Mouse (Mus musculus) adrenal gland (tissue): ENCODE results near the gene Itpripl1.
"Not testable (repeated sequence)": the region's sequence is repeated elsewhere in the genome, so short reads cannot be mapped to it uniquely, and the experiment has no call there.

Source experiments
- intact Hi-C: fragments of 180-260 bp; cut with DNase I; formaldehyde crosslinking; loops from one replicate; pipeline ENCODE4 v1.15.1; 2025
- long read RNA-seq, 2 experiments: library from polyadenylated mRNA; unstranded; transcript quantifications; one replicate each; pipeline ENCODE4 v2.0.0; 2020; ENCODE audit warnings: borderline replicate concordance in 1 of 2; ENCODE audit not compliant: insufficient replicate concordance in 1 of 2

Gene Itpripl1
- long read RNA-seq, experiment 1, partial matches to known transcripts, result 0 of 20 reads
- long read RNA-seq, experiment 1, other reads (novel, unspliced or antisense), result 20 of 20 reads
- long read RNA-seq, experiment 2, partial matches to known transcripts, result 0 of 10 reads
- long read RNA-seq, experiment 2, other reads (novel, unspliced or antisense), result 10 of 10 reads

- intact Hi-C loops, result no loop called here
Measured at GRCm38 (mm10) chr2:127143158-127144063, at the start of gene Itpripl1. Itpripl1 (minus strand) TSS chr2:127143442.

- intact Hi-C loops, result no loop called here
Measured at GRCm38 (mm10) chr2:127189574-127189973, 46.3 kb upstream of the Itpripl1 start.

GRCm38 (mm10) chr2:127182598-127183381 is 39.5 kb upstream of the Itpripl1 start:
- intact Hi-C loops, result no loop called here

- intact Hi-C loops, result not testable (repeated sequence)
Measured at GRCm38 (mm10) chr2:127166261-127166660, 23.0 kb upstream of the Itpripl1 start.

- intact Hi-C loops, result loop anchor here (2.0 kb wide), 1 partner anchor 39 kb away; no protein-coding TSS in a partner anchor
Measured at GRCm38 (mm10) chr2:127165675-127166074, 22.4 kb upstream of the Itpripl1 start.

- intact Hi-C loops, result no loop called here
Measured at GRCm38 (mm10) chr2:127145699-127146098, 2.5 kb upstream of the Itpripl1 start.

GRCm38 (mm10) chr2:127142577-127143157 is 575 bp downstream of the Itpripl1 start:
- intact Hi-C loops, result no loop called here

GRCm38 (mm10) chr2:127142031-127142430 is 1.2 kb downstream of the Itpripl1 start:
- intact Hi-C loops, result no loop called here

- intact Hi-C loops, result no loop called here
Measured at GRCm38 (mm10) chr2:127140011-127140410, 3.2 kb downstream of the Itpripl1 start.

GRCm38 (mm10) chr2:127139605-127140004 is 3.6 kb downstream of the Itpripl1 start:
- intact Hi-C loops, result no loop called here

GRCm38 (mm10) chr2:127139094-127139493 is 4.1 kb downstream of the Itpripl1 start:
- intact Hi-C loops, result no loop called here

GRCm38 (mm10) chr2:127138449-127138848 is 4.8 kb downstream of the Itpripl1 start:
- intact Hi-C loops, result no loop called here

- intact Hi-C loops, result no loop called here
Measured at GRCm38 (mm10) chr2:127137838-127138420, 5.3 kb downstream of the Itpripl1 start.

GRCm38 (mm10) chr2:127136979-127137378 is 6.3 kb downstream of the Itpripl1 start:
- intact Hi-C loops, result no loop called here

GRCm38 (mm10) chr2:127135255-127135654 is 8.0 kb downstream of the Itpripl1 start:
- intact Hi-C loops, result not testable (repeated sequence)

GRCm38 (mm10) chr2:127133621-127134461 is 9.4 kb downstream of the Itpripl1 start, which contains the start of gene Ncaph:
Ncaph (minus strand) TSS chr2:127133954.
- intact Hi-C loops, result no loop called here

GRCm38 (mm10) chr2:127131353-127131752 is 11.9 kb downstream of the Itpripl1 start:
- intact Hi-C loops, result no loop called here

- intact Hi-C loops, result no loop called here
Measured at GRCm38 (mm10) chr2:127128926-127129325, 14.3 kb downstream of the Itpripl1 start.

- intact Hi-C loops, result no loop called here
Measured at GRCm38 (mm10) chr2:127121591-127122235, 21.5 kb downstream of the Itpripl1 start.
